Mouse (Mus musculus) right cerebral cortex, postnatal 4 days (tissue): ENCODE measurements at regions not wholly inside any gene's neighbourhood (a gene's known extent, or its start where the extent isn't known, plus 50 kb on each side); places are given as distances from the start of the nearest gene placed in this dataset.

Experiments used
- DNase-seq: peaks from one replicate; pipeline ENCODE4 v3.0.0-alpha.2; 2022

GRCm38 (mm10) chrX:61652377-61652776, 56.9 kb upstream of the Ldoc1 start:
- DNase-seq: no peak

DNA sequence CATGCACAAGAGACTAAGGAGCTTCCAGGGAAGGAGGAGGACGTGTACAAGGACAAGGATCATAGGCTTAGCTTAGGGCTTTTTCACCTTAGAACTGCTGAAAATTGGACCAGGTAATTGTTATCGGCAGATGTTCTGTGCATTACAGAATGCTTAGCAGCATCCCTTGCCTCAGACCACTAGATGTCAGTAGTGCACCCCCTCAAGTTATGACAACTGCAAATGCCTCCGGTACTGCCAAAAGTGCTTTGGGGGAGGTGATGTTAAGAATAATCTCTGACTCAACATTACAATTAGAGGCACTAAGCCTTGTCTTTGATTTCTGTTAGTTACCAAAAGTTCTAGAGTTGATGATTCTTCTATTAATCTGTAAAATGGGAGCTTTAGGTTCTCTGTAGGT, 56.2 kb upstream of the Ldoc1 start:
- DNase-seq: peak; percentile 3
